Mouse (Mus musculus): ENCODE data around the gene Zfp280c.
A peak's percentile ranks its signal among the peaks of the same experiment; 100 is the strongest.

Zfp280c gene

DNA sequence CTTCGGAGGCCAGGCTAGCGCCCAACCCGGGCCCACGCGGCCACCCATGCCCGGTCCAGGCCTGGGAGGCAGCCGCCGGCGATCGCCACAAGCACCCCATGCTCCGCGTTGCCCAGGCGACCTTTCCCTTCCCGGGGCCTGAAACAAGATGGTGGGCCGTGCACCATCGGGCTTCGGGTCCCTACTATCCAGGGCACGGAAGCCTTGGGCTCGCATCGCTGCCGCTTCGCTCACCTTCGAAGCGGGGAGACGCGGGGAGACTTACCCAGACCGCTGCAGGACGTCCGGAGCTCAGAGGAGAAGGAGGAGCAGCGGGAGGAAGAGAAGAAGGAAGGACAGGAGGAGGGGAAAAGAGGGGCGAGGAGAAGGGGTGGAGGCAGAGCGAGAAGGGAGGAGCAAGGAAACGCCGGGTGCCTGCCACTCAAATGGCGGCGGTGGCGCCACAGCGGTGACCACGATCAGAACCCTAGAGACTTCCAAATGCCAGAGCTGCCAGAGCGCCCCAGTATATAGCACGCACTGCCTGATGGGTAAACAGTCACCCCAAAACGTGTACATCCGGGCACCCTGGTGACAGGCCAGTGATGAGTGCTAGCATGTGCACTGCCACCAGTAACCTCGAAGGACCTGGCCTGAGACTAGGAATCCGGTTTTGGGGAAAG is at the start of gene Zfp280c:
Zfp280c (minus strand) TSS at position 406 of the 662 bp plus-strand sequence.
- DNase-seq (ENCODE audit: low read depth, low spot score), result peak; percentile 26

DNA sequence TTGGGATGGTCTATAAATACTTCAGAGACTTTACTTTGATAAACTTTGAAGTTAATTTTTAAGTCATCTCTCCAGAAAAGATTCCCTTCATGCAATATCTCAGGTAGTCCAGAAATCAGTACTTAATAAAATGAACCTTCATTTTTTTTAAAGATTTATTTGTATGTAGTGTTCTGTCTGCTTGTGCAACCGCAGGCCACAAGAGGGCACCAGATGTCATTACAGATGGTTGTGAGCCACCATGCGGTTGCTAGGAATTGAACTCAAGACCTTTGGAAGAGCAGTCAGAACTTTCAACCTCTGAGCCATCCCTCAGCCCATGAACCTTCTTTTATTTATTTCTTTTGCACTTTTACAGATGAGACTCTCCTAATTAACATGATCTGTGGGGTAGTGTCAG is 42.7 kb upstream of the Zfp280c start:
- no peak for DNase-seq (ENCODE audit: low read depth, low spot score)

DNA sequence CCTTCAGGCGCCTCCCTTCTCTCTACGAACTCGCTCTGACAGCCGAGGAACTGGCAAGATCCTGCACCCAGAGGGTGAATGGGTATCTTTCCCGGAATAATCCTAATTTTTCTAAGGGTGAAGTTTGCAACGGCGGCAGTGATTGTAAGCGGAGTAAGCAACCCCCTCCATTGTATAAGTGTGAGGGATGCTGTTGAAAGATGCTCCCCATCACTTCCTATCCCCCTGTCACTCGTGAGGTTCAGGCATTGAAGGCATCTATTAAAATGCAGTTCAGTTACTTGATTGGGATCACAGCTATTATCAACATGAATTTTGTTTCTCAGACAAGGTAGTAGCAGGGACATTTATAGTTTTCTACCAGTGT is 29.7 kb upstream of the Zfp280c start:
- DNase-seq (ENCODE audit: low read depth, low spot score), result no peak

DNA sequence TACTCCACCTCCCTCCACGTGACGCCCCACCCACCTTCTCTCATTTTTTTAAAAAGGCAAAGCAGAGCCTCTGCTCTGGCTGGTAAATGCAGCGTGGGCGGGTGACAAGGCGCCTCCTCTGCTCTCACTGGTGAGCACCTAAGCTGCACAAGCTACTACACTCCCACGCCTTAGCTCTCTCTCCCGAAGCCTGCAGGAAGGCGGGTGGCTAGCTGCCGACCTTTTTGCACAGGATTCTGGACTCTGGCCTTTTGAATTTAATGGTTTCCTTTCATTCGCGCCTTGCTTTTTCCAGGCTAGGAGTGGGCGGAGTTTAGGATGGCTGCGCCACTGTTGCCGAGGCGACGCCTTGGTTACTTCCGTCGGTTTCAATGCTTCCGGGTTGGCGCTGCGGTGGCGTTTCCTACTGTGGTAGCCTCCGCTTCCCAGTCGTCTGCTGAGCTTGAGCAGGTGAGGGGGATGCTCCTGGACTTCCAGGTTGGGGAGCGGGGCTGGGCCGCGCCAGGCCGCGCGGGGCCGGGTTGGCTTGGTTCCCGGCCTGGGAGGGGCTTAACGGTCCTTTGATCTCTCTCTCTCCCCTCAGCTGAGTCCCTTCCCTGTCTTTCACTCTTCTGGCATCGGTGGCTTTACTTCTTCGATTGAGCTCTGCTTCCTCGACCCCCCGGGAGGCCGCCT is 29.2 kb upstream of the Zfp280c start, which contains the start of gene Slc25a14:
Slc25a14 (plus strand) TSS at position 35 of the 675 bp plus-strand sequence.
- peak; percentile 74 for DNase-seq (ENCODE audit: low read depth, low spot score)

GRCm38 (mm10) chrX:48623049-48623378 is 28.7 kb upstream of the Zfp280c start:
- no peak for DNase-seq (ENCODE audit: low read depth, low spot score)

DNA sequence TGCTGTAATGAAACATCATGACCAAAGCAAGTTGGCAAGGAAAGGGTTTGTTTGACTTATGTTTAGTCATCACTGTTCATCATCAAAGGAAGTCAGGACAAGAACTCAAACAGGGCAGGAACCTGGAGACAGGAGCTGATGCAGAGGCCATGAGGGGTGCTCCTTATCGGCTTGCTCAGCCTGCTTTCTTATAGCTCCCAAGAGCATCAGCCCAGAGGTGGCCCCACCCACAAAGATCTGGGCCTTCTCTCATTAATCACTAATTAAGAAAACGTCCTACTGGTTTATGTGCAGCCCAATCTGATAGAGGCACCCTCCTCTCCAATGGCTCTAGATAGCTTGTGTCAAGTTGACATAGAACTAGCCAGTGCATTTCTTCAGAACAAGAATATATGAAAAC is 10.6 kb upstream of the Zfp280c start:
- no peak for DNase-seq (ENCODE audit: low read depth, low spot score)

- no peak for DNase-seq (ENCODE audit: low read depth, low spot score)
Measured at GRCm38 (mm10) chrX:48596906-48597305, 2.6 kb upstream of the Zfp280c start.

DNA sequence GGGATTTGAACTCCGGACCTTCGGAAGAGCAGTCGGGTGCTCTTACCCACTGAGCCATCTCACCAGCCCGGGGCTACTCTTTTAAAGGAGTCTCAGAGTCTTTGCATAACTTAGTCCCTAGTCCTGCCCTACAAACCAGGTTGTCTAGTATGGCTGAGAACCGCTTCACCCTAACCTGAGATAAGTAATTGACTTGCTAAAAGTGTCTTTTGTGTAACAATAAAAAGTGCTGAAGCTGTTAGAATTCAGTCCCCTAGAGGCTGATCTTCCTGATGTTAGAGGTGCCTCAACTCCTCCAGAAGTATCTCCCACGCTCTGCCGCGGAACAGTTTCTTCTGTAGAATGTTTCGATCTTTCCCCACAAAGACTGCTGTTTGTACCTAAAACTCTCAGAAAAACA is 1.7 kb upstream of the Zfp280c start:
- DNase-seq (ENCODE audit: low read depth, low spot score), result no peak

DNA sequence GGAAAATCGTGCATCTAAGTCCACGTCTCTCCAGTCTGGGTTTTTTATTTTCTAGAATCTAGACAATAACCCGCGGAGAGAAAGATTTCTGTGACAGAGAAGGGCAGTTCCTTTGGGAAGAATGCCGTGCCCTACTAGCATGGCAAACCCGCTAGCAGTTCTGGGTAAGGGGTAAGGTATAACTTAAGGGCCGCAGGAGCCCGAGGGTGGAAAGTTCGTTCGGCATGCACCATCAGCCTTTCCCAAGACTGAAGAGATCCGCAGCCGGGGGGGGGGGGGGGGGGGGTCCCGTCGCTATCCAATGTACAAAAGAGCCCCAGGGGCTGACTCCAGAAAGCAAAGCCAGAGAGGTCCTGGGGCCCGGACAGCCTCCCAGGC is 594 bp downstream of the Zfp280c start:
- DNase-seq (ENCODE audit: low read depth, low spot score), result no peak

GRCm38 (mm10) chrX:48583332-48583731 is 11.0 kb downstream of the Zfp280c start:
- DNase-seq (ENCODE audit: low read depth, low spot score), result no peak

DNA sequence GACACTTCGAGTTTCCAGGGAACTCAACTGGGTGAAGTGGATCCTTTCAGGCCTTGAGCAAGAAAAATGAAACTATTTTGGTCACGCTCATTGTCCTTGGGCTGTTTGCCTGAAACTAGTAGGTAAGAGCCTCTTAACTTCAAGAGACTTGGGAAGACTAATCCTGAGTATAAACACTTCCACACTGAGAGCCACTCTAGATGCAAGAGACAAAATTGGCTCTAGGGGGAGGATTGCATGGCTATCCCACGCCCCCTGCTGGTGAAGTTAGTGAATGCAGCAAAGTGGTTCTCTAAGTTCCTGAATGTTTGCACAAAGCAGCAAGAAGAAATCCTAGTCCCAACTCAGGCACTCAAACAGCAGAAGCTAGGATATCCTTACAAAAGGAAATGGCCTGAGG is 62.1 kb downstream of the Zfp280c start:
- DNase-seq (ENCODE audit: low read depth, low spot score), result no peak

GRCm38 (mm10) chrX:48526435-48526834 is 67.9 kb downstream of the Zfp280c start:
- DNase-seq (ENCODE audit: low read depth, low spot score), result no peak

DNA sequence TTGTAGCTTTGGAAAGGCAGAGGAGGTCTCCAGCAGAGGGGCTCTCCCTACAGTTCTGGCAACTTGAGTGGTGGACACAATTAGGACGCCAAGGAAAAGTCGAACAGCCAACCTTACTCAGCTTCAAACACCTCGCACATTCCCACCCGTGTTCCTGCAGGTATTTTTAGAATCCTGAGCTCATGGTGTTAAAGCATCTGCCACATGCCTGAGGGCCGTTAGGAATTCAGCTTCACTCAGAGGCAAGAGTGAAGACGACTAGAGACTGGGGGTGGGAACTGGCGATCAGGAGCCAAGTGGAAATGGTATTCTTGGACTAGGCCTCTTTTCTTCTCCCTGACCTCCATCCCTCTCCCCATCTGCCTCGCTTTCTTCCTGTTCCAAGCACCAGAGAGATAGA is 68.4 kb downstream of the Zfp280c start:
- DNase-seq (ENCODE audit: low read depth, low spot score), result no peak

DNA sequence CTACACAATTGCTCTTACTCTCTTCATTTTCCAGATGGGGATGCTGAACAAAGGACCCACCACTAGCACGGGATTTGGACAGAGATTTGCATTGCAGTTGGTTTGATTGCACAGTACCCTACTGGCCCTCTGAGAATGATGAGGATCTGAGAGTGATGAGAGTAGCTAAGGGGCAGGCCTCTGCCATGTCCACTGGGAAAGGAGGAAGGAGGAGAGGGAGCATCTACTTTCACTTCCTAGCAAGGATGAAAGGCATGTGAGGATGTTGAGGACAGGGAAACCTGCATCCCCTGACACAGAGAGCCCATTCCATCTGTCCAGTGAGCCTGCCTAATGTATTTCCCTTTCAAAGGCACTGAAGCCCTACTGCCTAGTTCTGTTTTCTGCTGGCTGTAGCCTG is 69.0 kb downstream of the Zfp280c start:
- no peak for DNase-seq (ENCODE audit: low read depth, low spot score)

GRCm38 (mm10) chrX:48523512-48523911 is 70.8 kb downstream of the Zfp280c start:
- no peak for DNase-seq (ENCODE audit: low read depth, low spot score)

DNA sequence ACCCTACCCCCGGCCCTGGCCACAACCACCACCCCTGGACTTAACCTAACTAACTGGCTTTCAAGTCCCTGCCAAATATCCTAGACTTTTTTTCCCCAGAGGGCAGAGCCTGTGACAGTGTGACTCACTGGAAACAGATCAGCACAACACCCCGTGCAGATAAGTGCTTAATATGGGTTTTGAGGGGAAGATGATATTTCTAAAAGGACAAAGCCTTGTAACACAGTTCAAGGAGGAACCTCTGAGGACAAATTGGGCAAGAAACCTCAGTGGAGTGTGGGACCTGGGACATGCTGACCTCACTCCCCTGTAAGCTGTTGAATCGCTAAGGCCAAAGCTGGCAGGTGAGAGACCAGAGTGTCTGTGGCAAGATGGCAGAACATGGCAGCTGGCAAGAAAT is 72.7 kb downstream of the Zfp280c start:
- DNase-seq (ENCODE audit: low read depth, low spot score), result no peak

GRCm38 (mm10) chrX:48519549-48520085 is 74.7 kb downstream of the Zfp280c start:
- no peak for DNase-seq (ENCODE audit: low read depth, low spot score)

- DNase-seq (ENCODE audit: low read depth, low spot score), result no peak
Measured at GRCm38 (mm10) chrX:48518808-48519548, 75.3 kb downstream of the Zfp280c start, which contains the start of gene Rab33a. Gene Rab33a, plus strand, starts transcription at chrX:48519285.

DNA sequence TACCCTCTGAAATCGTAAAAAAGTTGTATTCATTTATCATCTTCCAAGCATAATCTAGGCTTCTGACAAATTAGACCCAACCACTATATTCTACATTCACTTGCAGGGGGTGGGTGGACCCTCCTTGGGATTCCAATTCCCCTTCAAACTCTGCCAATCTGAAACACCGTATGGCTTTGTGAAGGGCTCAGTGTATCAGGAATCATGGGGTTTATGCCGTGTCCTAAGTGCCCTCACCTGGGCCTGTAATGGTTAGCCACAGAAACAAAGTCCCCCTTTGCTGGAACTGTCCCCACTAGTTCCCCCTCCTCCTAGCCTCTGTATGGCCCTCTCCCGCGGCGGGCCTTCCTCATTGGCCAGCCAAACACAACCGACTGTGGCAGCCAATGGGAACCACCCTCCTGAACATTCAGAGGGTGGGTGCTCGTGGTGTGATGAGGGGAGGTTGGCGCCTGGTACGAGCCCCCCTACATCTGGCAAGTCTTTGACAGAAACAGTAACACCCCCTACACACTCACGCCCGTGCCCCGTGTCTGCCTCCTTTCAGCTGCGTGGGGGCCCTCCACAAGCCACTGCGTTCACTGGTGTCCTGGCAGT is 76.0 kb downstream of the Zfp280c start:
- peak; percentile 86 for DNase-seq (ENCODE audit: low read depth, low spot score)

GRCm38 (mm10) chrX:48513824-48514223 is 80.5 kb downstream of the Zfp280c start:
- no peak for DNase-seq (ENCODE audit: low read depth, low spot score)

DNA sequence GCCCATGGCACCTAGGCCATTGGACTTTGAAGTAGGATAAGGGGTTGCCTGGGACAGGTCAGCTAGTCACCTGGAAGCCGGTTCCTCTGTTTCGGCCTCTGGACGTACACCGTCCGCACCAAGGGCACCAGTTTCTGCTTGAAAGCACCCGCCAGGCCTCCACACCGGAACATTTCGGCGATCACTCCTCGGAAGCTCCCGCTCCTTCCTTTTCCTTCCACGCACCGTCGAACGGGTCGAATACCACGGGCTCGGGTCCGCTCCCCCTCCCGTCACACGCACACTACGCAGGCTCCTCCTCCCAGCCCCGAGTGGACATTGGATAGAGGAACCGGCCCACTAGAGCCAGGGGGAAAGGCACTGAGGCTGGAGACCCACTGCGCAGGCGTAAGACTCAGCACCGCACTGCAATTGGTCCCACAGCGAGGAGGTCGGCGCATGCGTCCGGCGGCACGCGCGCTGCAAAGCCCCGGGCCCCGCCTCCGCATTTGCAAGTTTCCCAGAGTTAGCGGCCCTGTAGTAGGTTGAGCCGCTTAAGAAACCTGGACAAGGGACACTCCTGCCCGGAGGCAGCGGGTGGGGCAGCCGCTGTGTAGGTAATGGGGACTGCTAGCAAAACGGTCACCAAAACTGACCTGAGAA is 81.0 kb downstream of the Zfp280c start, which contains the start of gene Aifm1:
Aifm1 (minus strand) TSS at position 398 of the 642 bp plus-strand sequence.
- DNase-seq (ENCODE audit: low read depth, low spot score), result peak; percentile 82

DNA sequence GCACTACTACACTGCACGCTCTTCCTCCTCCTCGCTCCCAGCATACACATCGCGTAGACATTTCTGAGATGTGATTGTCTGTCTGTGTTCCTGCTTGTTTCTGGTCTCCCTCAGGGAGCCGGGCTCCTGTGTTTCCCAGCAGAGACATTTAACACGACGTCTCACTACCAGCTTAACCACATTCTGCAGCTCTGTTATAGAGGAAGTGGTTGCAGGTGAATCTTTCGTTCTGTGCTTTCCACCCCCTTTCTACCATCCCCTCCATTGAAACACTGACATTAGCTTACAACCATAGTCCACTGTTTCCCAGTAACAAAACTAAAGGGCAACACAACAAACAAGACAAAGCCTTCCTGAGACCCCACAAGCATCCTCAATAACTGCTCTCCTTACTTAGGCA is 100.5 kb downstream of the Zfp280c start:
- no peak for DNase-seq (ENCODE audit: low read depth, low spot score)

Data from brain, embryonic 18.5 days (tissue).